Mouse (Mus musculus): ENCODE data around the gene Sec31b.

Sec31b gene

GRCm38 (mm10) chr19:44535376-44535775 lies 10.3 kb downstream of the Sec31b start:
- DNase-seq (ENCODE audit: low read depth, low spot score) = no peak

DNA sequence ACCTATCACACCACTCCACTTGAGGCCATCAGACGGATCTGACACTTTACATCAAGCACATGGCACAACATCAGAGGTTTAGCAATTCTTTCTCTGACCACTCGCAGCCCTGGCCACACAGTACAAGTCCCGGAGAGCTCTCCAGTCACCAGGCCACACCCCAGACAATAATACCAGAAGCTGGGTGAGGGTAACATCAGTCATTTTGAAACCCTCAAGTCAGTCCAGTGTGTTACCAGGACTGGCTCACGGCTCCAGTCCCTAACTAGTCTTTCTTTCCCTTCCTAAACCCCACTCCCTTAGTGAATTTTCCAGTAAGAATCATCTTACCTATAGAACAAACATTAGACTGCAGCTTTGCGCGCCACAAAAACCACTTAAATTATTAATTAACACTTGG lies 15.6 kb downstream of the Sec31b start:
- DNase-seq (ENCODE audit: low read depth, low spot score) = no peak

DNA sequence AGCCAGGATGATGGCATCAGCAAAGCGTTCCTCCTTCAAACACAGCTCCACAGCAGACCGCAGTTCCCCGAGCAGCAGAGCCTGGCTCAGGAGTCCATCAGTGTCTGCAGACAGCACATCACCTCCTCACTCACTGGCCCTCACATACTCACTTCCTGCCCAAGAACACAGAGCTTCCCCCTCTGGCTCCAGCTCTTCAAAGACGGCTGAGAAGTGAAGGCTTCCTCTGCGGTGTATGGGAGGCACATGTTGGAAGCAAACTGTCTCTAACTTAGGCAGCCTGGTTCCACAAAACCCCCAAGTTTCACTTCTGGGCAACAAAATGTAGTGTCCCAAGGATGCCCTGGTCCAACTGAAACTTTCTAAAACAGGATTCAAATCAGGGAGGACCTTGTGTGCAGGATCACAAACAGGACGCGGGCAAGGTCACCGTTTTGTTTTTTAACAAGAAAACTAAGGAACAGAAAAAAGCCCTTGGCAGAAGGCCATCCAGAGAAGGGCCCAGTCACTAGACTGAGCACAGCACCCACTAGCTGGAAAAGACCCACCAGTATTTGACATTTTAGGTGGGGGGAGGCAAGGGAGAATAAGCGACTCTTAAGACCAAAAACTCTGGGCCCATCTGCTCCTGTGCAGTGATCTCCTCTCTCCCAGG lies 20.0 kb downstream of the Sec31b start:
- no peak for DNase-seq (ENCODE audit: low read depth, low spot score)

DNA sequence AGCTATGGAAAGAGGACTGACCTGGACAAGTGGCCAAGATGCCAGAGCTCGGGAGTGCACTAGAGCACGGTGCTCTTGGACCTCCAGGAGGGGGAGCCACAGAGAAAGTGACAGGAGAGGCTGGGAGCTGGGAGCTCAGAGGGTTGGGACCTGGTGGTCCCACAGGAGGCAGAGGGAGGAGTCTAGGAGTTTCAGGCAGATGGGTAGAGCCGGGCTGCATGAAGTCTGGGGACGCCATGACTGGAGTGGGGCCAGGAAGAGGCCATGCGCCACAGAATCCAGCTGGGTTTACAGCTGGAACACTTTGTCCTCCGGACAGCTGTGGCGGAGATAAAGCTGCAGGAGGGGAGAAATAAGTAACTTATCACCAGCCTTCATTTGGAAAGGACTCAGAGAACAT lies 26.5 kb downstream of the Sec31b start:
- DNase-seq (ENCODE audit: low read depth, low spot score) = no peak

DNA sequence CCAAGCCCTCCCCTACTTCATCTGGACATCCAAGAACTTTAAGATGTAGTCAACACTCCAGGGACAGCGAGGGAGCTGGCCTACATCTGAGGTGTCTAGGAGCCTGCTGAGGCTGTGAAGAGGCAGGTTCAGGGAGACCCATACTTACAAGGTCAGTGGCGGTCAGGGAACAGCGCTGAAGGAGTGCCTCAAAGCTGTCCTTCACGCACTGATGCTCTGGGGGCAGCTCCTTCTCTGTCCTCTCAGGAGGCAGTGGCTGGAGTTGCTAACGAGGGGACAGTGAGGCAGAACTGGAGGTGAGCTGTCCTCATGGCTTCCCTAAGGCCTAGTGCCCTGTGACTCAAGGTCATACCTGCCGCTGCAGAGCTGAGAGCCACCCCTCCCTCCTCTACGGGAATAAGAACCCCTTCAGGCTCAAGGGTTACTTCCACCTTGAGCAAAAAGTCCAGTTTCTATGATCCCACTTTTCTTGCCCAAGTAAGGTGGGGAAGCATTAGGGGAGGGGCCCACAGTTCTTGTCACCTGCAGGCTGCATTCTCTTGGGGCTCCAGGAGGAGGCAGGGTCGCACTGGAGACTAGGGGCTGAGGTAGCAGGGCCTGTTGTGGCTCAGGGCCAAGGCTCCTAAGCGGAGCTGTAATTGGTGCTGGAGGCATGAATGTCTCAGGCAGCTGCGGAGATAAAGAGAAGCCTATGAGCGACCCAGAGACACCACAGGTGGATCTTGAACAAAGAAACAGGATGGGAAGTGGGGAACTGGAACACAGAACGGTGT lies 27.5 kb downstream of the Sec31b start:
- no peak for DNase-seq (ENCODE audit: low read depth, low spot score)

- no peak for DNase-seq (ENCODE audit: low read depth, low spot score)
Observed at GRCm38 (mm10) chr19:44515769-44516168, 29.9 kb downstream of the Sec31b start.

DNA sequence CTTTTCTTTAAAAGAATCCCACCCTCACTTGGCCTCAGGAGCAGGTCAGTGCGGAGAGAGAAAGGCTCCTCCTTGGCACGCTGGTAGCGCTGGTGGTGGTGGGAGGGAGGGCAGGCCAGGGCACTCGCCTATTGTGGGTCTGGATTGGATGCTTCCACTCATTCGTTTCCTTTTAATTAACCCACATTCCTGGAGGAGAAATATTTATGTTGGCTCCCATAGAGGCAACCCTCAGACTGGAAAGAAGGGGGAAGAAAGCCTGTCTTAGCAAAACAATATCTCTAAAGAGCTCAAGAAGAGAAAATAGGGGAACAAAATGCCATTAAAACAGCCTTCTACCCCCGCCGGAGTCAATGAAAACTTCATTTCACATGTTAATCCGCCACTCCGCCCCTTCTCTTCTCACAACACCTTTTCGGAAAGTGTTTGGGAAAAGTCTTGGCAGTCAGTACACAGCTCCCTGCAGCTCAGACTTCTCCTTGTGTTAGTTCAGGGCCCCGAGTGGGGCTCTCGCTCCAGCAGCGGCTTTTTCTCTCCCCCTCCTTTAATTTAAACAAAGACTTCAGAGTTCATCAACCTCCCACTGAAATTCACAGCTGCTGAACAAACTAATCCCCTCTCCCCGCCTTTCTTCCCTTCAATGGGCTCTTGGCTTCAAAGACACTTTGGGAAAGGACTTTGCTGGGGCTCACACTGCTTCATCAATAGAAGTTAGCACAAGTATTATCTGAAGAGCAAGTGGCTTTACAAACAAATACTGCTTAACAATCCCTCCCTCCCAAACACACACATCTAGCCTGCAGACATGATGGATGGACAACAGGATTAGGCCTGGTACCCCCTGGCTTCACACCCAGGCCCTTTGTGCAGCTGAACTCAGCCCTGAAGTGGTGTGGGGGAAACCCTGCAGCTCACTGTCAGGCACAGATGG lies 30.9 kb downstream of the Sec31b start:
- no peak for DNase-seq (ENCODE audit: low read depth, low spot score)

- DNase-seq (ENCODE audit: low read depth, low spot score) = no peak
Observed at GRCm38 (mm10) chr19:44513921-44514482, 31.7 kb downstream of the Sec31b start.

DNA sequence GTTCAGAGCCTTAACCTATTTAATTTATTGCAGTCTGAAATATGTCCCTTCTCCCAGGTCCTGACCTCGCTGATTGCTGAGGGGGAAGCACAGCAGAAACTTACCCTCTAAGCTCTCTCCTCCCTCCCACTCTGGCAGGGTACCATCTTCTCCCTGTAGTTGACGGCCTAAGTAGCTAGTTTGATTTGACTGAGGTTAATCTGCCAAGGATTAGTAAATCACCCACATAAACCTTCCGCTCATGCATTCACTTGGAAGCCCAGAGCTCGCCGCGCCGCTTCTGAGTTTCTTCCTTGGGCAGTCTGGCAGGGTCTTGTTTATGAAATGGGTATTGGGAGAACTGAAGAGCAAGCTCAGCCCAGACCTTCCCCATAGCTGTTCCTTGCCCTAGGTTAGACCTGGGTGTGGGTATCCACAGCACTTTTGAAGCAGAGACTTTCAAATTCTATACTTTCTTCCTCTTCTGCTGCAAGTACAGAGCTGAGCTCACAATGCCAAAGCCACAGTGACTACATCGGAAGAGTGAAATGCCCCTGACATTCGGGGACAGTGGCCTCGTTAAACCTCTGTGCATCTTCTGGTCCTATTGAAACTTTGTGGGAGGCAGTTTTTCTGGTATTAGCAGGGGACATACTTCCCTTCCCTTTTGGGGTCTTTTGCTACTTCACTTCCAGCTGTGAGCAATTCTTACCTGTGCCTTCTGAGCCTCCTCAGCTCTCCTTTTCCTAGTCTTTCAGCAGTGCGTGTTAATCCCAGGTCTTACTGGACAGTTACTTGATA lies 32.4 kb downstream of the Sec31b start:
- no peak for DNase-seq (ENCODE audit: low read depth, low spot score)

GRCm38 (mm10) chr19:44512601-44513000 lies 33.1 kb downstream of the Sec31b start:
- DNase-seq (ENCODE audit: low read depth, low spot score) = no peak

- no peak for DNase-seq (ENCODE audit: low read depth, low spot score)
Observed at GRCm38 (mm10) chr19:44511451-44512231, 34.0 kb downstream of the Sec31b start.

DNA sequence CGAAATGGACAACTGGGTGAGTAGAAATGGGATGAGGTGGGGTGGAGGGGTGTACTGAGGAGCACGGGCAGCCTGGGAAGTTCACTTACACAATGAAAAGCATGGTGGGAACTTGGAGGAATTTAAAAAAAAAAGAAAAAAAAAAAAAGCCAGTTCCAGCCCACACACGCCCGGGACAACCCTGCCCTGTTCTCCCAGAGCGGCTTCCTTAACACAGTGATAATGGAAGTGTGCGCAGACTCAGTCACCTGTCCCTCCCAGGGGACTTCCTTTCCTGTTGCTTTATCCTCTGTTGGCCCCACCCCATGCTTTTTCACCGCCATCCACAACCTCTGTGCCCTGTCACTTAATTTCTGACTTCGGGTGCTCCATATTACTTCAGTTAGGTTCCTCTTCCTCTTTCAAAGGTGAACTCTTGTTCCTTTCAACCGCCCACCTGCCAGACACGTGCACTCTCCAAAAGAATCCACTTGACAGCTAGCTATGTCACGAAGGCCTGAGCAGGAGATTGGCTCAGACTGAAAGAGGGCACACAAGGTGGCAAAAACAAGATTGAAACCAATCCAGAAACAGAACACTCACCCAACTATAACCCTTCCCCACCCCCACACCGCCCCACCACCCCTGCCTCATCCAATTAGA lies 35.0 kb downstream of the Sec31b start:
- no peak for DNase-seq (ENCODE audit: low read depth, low spot score)

DNA sequence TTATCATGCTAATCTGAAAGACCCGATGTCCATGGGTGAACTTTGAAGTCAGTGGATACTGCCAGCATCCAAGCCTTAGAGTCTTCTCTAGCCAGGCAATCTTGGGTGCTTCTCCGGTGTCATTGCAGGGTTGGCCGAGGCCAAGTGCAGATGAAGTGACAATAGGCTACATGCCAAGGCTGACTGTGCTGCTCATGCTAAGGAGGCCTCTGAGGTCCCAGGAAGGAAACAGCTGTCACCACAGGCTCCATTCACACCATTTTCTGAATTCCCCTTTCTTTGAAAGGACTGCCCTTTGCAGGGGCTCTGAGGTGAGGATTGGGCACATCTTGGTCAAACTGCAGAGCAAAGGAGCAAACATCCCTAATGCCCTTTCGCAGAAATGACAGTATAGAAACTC lies 42.9 kb downstream of the Sec31b start:
- no peak for DNase-seq (ENCODE audit: low read depth, low spot score)

DNA sequence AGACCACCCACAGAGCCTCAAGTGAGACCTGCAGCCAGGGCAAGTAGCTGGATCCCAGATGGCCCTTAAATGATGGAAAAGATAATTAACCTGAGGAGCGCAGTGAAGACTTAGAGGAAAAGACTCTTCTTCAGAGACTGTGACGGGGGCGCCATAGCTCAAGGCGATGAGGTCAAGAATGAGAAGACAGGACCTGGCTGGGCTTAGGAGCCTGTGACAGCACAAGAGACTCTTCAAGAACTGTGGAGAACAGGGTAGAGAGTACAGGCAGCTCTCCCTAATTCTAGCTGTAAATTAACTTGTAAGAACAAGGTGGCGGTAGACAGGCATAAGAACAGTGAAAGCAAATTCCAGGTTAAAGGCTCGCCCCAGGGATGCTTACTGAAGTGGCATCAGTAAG lies 43.7 kb downstream of the Sec31b start:
- no peak for DNase-seq (ENCODE audit: low read depth, low spot score)

DNA sequence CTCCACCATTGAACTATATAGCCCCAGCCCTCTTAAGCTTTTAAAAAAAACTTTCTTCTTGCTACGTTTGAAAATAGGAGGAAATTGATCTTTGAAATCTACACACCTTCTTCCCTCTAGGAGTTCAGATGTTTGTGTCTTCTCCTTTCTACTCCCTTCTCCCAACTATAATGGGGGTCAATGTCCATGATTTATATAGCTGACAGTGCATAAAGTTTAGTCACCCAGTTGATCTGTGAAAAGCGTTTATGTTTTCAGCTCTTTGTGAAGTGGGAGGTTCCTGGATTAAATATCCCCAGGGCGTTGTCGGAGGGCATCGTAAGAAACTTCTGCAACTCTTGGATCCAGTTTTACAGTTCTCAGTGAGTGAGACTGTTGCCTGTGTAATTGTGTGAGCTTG lies 45.4 kb downstream of the Sec31b start:
- no peak for DNase-seq (ENCODE audit: low read depth, low spot score)

- no peak for DNase-seq (ENCODE audit: low read depth, low spot score)
Observed at GRCm38 (mm10) chr19:44498936-44499335, 46.7 kb downstream of the Sec31b start.

DNA sequence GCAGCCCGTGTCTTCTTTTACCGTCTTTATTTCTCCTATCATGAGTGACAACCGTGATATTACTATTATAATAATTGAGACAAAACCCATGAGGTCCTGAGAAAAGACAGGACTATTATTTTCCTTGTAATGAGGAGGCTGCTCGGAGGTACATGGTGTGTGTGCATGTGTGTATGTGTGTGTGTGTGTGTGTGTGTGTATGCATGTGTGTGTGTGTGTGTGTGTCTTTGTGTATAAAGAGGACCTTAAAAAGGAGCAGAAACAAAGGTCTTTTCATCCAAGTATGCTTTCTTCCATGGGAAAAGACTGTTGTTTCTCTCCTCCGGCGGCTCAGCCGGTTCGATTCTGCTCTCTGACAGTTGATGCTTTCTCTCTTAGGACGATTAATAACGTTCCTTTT lies 48.7 kb downstream of the Sec31b start:
- no peak for DNase-seq (ENCODE audit: low read depth, low spot score)

DNA sequence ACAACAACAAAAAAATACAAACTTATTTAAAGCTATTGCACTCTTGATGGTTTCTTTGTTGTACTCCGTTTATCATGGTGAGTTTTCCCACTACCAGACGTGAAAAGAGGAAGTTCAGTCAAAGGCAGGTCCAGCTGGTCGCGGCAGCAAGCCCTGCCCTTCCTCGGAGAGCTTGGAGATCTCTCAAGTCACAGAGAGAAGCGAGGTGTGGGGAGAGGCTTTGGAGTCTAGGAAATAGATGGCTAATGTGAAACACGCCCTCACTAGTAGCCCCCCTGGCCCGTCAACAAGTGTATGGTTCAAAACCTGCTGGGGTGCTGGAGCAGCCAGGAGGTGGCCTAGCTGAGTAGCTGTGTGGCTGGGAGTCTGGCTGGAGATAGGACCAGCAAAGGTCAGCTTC lies 49.2 kb downstream of the Sec31b start:
- DNase-seq (ENCODE audit: low read depth, low spot score) = no peak

GRCm38 (mm10) chr19:44493128-44493527 lies 52.5 kb downstream of the Sec31b start, which contains the start of gene Wnt8b:
Gene Wnt8b (plus strand): TSS chr19:44493472.
- DNase-seq (ENCODE audit: low read depth, low spot score) = no peak

GRCm38 (mm10) chr19:44487266-44487665 lies 58.4 kb downstream of the Sec31b start:
- DNase-seq (ENCODE audit: low read depth, low spot score) = peak; percentile 32

Measured in c-Kit-negative CD71-positive TER-119-positive erythroid progenitor cells, embryonic 14.5 days (primary cell).